Mouse (Mus musculus): Measurements from ENCODE around the gene Tkt. TPM values are rescaled to one million over a fixed set of nuclear protein-coding genes. Genes with fewer than 3 reads are reported as not detected.

The Tkt gene
- polyA plus RNA-seq, 1 experiment, result 269 TPM

- no peak overlapping the region for H3K27ac ChIP-seq (ENCODE audit: control insufficient read depth, insufficient read depth, low read length)
- no peaks in the 10 kb centered on the region for H3K27me3 ChIP-seq (ENCODE audit: control insufficient read depth, insufficient read depth, low read length)
- H3K4me1 ChIP-seq (replicated peaks; ENCODE audit: control insufficient read depth, insufficient read depth, low read length), result peaks cover 8% of the 10 kb centered on the region
- H3K36me3 ChIP-seq (ENCODE audit: control insufficient read depth, insufficient read depth, low read length), result no peaks in the 10 kb centered on the region; the same call in 1 of the 2 replicates
- no peak for TF ChIP-seq POLR2A (IDR thresholded peaks at IDR 0.05; ENCODE audit: control insufficient read depth, extremely low read depth, insufficient read depth, low read length, poor library complexity)
- TF ChIP-seq CTCF (IDR thresholded peaks at IDR 0.05; ENCODE audit: borderline replicate concordance, control insufficient read depth, extremely low read depth, insufficient read depth, low read length, poor library complexity), result no peak
- H3K4me3 ChIP-seq (ENCODE audit: control insufficient read depth, insufficient read depth, low read length), result no peak overlapping the region
- DNase-seq, result no peak
- WGBS, result 27% methylated on average over 5 of the region's 5 CpGs
Measured at GRCm38 (mm10) chr14:30579180-30579579, 31.0 kb downstream of the Tkt start.

DNA sequence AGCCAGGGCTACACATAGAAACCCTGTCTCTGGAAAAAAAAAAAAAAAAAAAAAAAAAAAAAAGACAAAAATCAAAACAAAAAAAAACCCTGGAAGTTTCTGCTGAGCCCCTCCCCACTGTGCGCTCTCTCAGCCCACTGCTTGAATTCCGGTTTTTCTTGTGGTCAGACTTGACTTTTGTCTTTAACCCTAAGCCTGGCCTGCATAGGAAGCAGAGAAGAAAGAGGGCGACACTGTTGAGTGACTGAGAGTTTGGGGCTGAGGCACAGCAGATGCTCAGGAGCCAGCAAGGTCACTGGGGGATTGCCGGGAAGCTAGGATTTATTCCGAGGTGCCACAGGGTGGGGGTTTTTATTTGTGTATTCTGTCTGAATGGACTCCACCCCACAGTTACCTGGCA, 31.7 kb downstream of the Tkt start:
- H3K27ac ChIP-seq (ENCODE audit: control insufficient read depth, insufficient read depth, low read length), result no peak overlapping the region; the same call in 1 of the 2 replicates

GRCm38 (mm10) chr14:30581238-30581637, 33.1 kb downstream of the Tkt start:
- Histone ChIP-seq H3K36me3 (ENCODE audit: control insufficient read depth, insufficient read depth, low read length) (no peaks in the 10 kb centered on the region), H3K4me1 (replicated peaks; ENCODE audit: control insufficient read depth, insufficient read depth, low read length) (peaks cover 8% of the 10 kb centered on the region), H3K27me3 (ENCODE audit: control insufficient read depth, insufficient read depth, low read length) (no peaks in the 10 kb centered on the region), H3K27ac (ENCODE audit: control insufficient read depth, insufficient read depth, low read length) (no peak overlapping the region), H3K4me3 (ENCODE audit: control insufficient read depth, insufficient read depth, low read length) (no peak overlapping the region)
- TF ChIP-seq POLR2A (IDR thresholded peaks at IDR 0.05; ENCODE audit: control insufficient read depth, extremely low read depth, insufficient read depth, low read length, poor library complexity) (no peak), CTCF (IDR thresholded peaks at IDR 0.05; ENCODE audit: borderline replicate concordance, control insufficient read depth, extremely low read depth, insufficient read depth, low read length, poor library complexity) (no peak)
- 79% methylated on average over 1 of the region's 1 CpGs for WGBS
- DNase-seq, result no peak

More for the DNA sequence above, 31.7 kb downstream of the Tkt start:
- Histone ChIP-seq H3K36me3 (ENCODE audit: control insufficient read depth, insufficient read depth, low read length) (no peaks in the 10 kb centered on the region), H3K4me1 (replicated peaks; ENCODE audit: control insufficient read depth, insufficient read depth, low read length) (peaks cover 8% of the 10 kb centered on the region), H3K27me3 (ENCODE audit: control insufficient read depth, insufficient read depth, low read length) (no peaks in the 10 kb centered on the region), H3K4me3 (ENCODE audit: control insufficient read depth, insufficient read depth, low read length) (no peak overlapping the region)
- 9% methylated on average over 5 of the region's 5 CpGs for WGBS
- no peak for TF ChIP-seq POLR2A (IDR thresholded peaks at IDR 0.05; ENCODE audit: control insufficient read depth, extremely low read depth, insufficient read depth, low read length, poor library complexity)
- no peak for TF ChIP-seq CTCF (IDR thresholded peaks at IDR 0.05; ENCODE audit: borderline replicate concordance, control insufficient read depth, extremely low read depth, insufficient read depth, low read length, poor library complexity)
- no peak for DNase-seq

GRCm38 (mm10) chr14:30584077-30584476, 35.9 kb downstream of the Tkt start:
- Histone ChIP-seq H3K27me3 (ENCODE audit: control insufficient read depth, insufficient read depth, low read length) (no peaks in the 10 kb centered on the region), H3K4me3 (ENCODE audit: control insufficient read depth, insufficient read depth, low read length) (no peak overlapping the region), H3K27ac (ENCODE audit: control insufficient read depth, insufficient read depth, low read length) (no peak overlapping the region), H3K4me1 (replicated peaks; ENCODE audit: control insufficient read depth, insufficient read depth, low read length) (peaks cover 6% of the 10 kb centered on the region), H3K36me3 (ENCODE audit: control insufficient read depth, insufficient read depth, low read length) (no peaks in the 10 kb centered on the region)
- no peak for TF ChIP-seq POLR2A (IDR thresholded peaks at IDR 0.05; ENCODE audit: control insufficient read depth, extremely low read depth, insufficient read depth, low read length, poor library complexity)
- TF ChIP-seq CTCF (IDR thresholded peaks at IDR 0.05; ENCODE audit: borderline replicate concordance, control insufficient read depth, extremely low read depth, insufficient read depth, low read length, poor library complexity), result no peak
- WGBS, result 75% methylated on average over 2 of the region's 2 CpGs
- no peak for DNase-seq

- TF ChIP-seq POLR2A (IDR thresholded peaks at IDR 0.05; ENCODE audit: control insufficient read depth, extremely low read depth, insufficient read depth, low read length, poor library complexity), result no peak
- no peak for TF ChIP-seq CTCF (IDR thresholded peaks at IDR 0.05; ENCODE audit: borderline replicate concordance, control insufficient read depth, extremely low read depth, insufficient read depth, low read length, poor library complexity)
- no peaks in the 10 kb centered on the region for H3K27me3 ChIP-seq (ENCODE audit: control insufficient read depth, insufficient read depth, low read length)
- 75% methylated on average over 19 of the region's 19 CpGs for WGBS
- H3K27ac ChIP-seq (ENCODE audit: control insufficient read depth, insufficient read depth, low read length), result no peak overlapping the region
- peaks cover 4% of the 10 kb centered on the region for H3K4me1 ChIP-seq (replicated peaks; ENCODE audit: control insufficient read depth, insufficient read depth, low read length)
- H3K4me3 ChIP-seq (ENCODE audit: control insufficient read depth, insufficient read depth, low read length), result no peak overlapping the region
- no peaks in the 10 kb centered on the region for H3K36me3 ChIP-seq (ENCODE audit: control insufficient read depth, insufficient read depth, low read length)
- DNase-seq, result no peak
Measured at GRCm38 (mm10) chr14:30584497-30585251, 36.5 kb downstream of the Tkt start.

DNA sequence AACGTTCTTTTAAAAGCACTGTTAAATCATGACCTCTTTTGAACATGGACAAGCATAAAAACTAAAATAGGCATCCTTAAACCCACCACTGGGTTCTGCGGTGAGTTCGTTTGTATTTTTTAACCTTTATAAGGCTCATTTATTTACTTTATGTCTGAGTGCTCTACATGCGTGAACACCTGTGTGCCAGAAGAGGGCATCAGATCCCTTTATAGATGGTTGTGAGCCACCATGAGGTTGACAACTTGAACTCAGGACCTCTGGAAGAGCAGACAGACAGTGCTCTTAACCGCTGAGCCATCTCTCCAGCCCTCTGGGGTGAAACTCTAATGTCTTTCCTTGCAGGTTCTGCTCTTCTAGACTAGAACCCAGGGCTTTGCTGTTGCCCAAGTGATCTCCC, 37.2 kb downstream of the Tkt start:
- no peaks in the 10 kb centered on the region for H3K36me3 ChIP-seq (ENCODE audit: control insufficient read depth, insufficient read depth, low read length)
- no peak for DNase-seq
- H3K27me3 ChIP-seq (ENCODE audit: control insufficient read depth, insufficient read depth, low read length), result no peaks in the 10 kb centered on the region
- H3K4me3 ChIP-seq (ENCODE audit: control insufficient read depth, insufficient read depth, low read length), result no peak overlapping the region
- H3K27ac ChIP-seq (ENCODE audit: control insufficient read depth, insufficient read depth, low read length), result no peak overlapping the region
- WGBS, result 93% methylated on average over 5 of the region's 5 CpGs
- H3K4me1 ChIP-seq (replicated peaks; ENCODE audit: control insufficient read depth, insufficient read depth, low read length), result no peaks in the 10 kb centered on the region
- TF ChIP-seq POLR2A (IDR thresholded peaks at IDR 0.05; ENCODE audit: control insufficient read depth, extremely low read depth, insufficient read depth, low read length, poor library complexity) (no peak), CTCF (IDR thresholded peaks at IDR 0.05; ENCODE audit: borderline replicate concordance, control insufficient read depth, extremely low read depth, insufficient read depth, low read length, poor library complexity) (no peak)

All from thymus, adult 2 months (tissue).